Mouse (Mus musculus) CD4-positive, CD25-positive, alpha-beta regulatory T cell, adult 4 months (primary cell): ENCODE measurements around the gene Prm1. TPM values are rescaled to one million over a fixed set of nuclear protein-coding genes. Genes with fewer than 3 reads are reported as not detected.
"Not testable (repeated sequence)": the region's sequence is repeated elsewhere in the genome, so short reads cannot be mapped to it uniquely, and the experiment has no call there.

Experiments used
- ATAC-seq: one replicate; pipeline ENCODE4 v1.8.0; 2017
- polyA plus RNA-seq, 2 experiments: library from polyadenylated mRNA; unstranded; fragments of 100-300 nt; shearing (Covaris generic); gene quantifications; one replicate each; pipeline ENCODE4 v1.2.1; 2017

The Prm1 gene
- under 1 TPM in 1 of 2 experiments, not detected in 1; 0.75 TPM for polyA plus RNA-seq

- peak; percentile 49 for ATAC-seq
Measured at GRCm38 (mm10) chr16:10805789-10806527, at the start of gene Prm1. TSS of gene Prm1 (minus strand) at chr16:10805839.

- not testable (repeated sequence) for ATAC-seq
Measured at GRCm38 (mm10) chr16:10852216-10852615, 46.6 kb upstream of the Prm1 start.

- ATAC-seq = no peak
Measured at GRCm38 (mm10) chr16:10850905-10851304, 45.3 kb upstream of the Prm1 start.

- ATAC-seq = no peak
Measured at GRCm38 (mm10) chr16:10849965-10850861, 44.6 kb upstream of the Prm1 start.

GRCm38 (mm10) chr16:10846503-10846902 lies 40.9 kb upstream of the Prm1 start:
- ATAC-seq = peak; percentile 35

GRCm38 (mm10) chr16:10845952-10846351 lies 40.3 kb upstream of the Prm1 start:
- ATAC-seq = no peak

- ATAC-seq = peak; percentile 58
Measured at GRCm38 (mm10) chr16:10844319-10844670, 38.7 kb upstream of the Prm1 start.

GRCm38 (mm10) chr16:10843486-10844318 lies 38.1 kb upstream of the Prm1 start:
- ATAC-seq = peak; percentile 87

- ATAC-seq = peak; percentile 2
Measured at GRCm38 (mm10) chr16:10842282-10842855, 36.7 kb upstream of the Prm1 start.

- no peak for ATAC-seq
Measured at GRCm38 (mm10) chr16:10840018-10840417, 34.4 kb upstream of the Prm1 start.

GRCm38 (mm10) chr16:10838487-10839245 lies 33.0 kb upstream of the Prm1 start:
- no peak for ATAC-seq

- peak; percentile 5 for ATAC-seq
Measured at GRCm38 (mm10) chr16:10837903-10838302, 32.3 kb upstream of the Prm1 start.

GRCm38 (mm10) chr16:10837250-10837649 lies 31.6 kb upstream of the Prm1 start:
- ATAC-seq = no peak

GRCm38 (mm10) chr16:10836388-10836787 lies 30.7 kb upstream of the Prm1 start:
- ATAC-seq = no peak

GRCm38 (mm10) chr16:10834911-10835587 lies 29.4 kb upstream of the Prm1 start, which contains the start of gene Rmi2:
TSS of gene Rmi2 (plus strand) at chr16:10835059.
- peak; percentile 89 for ATAC-seq

- no peak for ATAC-seq
Measured at GRCm38 (mm10) chr16:10834542-10834910, 28.9 kb upstream of the Prm1 start.

- no peak for ATAC-seq
Measured at GRCm38 (mm10) chr16:10828461-10828805, 22.8 kb upstream of the Prm1 start.

- no peak for ATAC-seq
Measured at GRCm38 (mm10) chr16:10827766-10828460, 22.3 kb upstream of the Prm1 start.

GRCm38 (mm10) chr16:10827269-10827668 lies 21.6 kb upstream of the Prm1 start:
- no peak for ATAC-seq

GRCm38 (mm10) chr16:10825840-10826239 lies 20.2 kb upstream of the Prm1 start:
- ATAC-seq = no peak
